Mouse (Mus musculus) heart, adult 2 months (tissue): ENCODE measurements at regions not wholly inside any gene's neighbourhood (a gene's known extent, or its start where the extent isn't known, plus 50 kb on each side); places are given as distances from the start of the nearest gene placed in this dataset.

Source experiments
- CTCF ChIP-seq: fragments of 200-600 bp; IDR thresholded peaks from 2 replicates; pipeline ENCODE4 v1.8.1; 2022; ENCODE audit warnings: antibody characterized with exemption, mild to moderate bottlenecking, moderate library complexity
- POLR2A ChIP-seq: fragments of 200-500 bp; IDR thresholded peaks from 2 replicates; pipeline ENCODE4 v1.6.1; 2011; ENCODE audit warnings: mild to moderate bottlenecking, low read depth, low read length, control low read depth; ENCODE audit not compliant: insufficient read depth

DNA sequence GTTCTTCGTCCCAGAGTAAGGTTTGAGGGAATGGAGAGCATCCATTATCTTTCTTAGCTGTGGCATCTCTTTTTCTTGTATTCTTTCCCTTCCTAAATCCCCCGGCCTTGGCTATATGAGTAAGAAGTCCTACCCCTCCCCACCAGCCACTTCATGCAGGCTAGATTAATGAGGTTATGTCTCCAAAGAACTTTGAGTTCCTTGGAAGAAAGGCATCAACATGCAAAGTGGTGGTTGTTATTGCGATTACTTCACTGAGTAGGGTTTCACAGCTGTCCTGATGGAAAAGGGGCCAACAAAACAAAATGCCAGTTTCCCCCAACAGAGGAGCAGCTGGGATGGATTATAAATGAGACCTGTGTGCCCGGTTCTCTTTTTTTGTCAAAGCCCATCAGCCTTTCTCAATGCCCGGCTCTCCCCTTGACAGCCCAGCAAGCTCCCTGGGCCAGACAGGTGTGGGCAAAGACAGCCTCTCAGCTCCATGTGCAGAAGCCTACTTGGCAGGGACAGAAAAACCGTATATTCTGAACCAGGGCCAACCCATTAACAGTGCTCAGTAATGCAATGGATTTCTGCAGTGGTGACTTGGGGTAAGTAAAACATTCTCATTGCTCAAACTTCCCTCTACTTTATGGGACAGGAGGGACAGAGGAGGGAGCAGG is 620.1 kb upstream of the 2610301B20Rik start:
- no peak for TF ChIP-seq POLR2A
- no peak for TF ChIP-seq CTCF
